Mouse (Mus musculus) lung, postnatal 0 days (tissue): ENCODE measurements around the gene Pum1. TPM values are rescaled to one million over a fixed set of nuclear protein-coding genes. Genes with fewer than 3 reads are reported as not detected.

Experiments
- ATAC-seq: fragments of 200-750 bp; cut with Nextera tagmentation; 2 replicates; pipeline ENCODE4 v1.8.0; 2017; ENCODE audit warnings: moderate library complexity
- DNase-seq: peaks from one replicate; pipeline ENCODE4 v3.0.0-alpha.2; 2016; ENCODE audit warnings: low spot score
- H3K27ac ChIP-seq: fragments of 300-500 bp; sonication (generic); 2 replicates; pipeline ENCODE4 v1.5.1; 2014; ENCODE audit warnings: antibody characterized with exemption, mild to moderate bottlenecking, low read length, mixed read lengths
- H3K27me3 ChIP-seq: fragments of 300-500 bp; sonication (generic); replicated peaks from 2 replicates; pipeline ENCODE4 v1.6.1; 2014; ENCODE audit warnings: low read length, mixed read lengths; ENCODE audit not compliant: insufficient read depth
- H3K36me3 ChIP-seq: fragments of 300-500 bp; sonication (generic); 2 replicates; pipeline ENCODE4 v1.6.1; 2014; ENCODE audit warnings: low read length, mixed read lengths; ENCODE audit not compliant: insufficient read depth
- H3K4me1 ChIP-seq: fragments of 300-500 bp; sonication (generic); 2 replicates; pipeline ENCODE4 v1.6.1; 2014; ENCODE audit warnings: antibody characterized with exemption, low read depth, low read length, mixed read lengths; ENCODE audit not compliant: insufficient read depth
- H3K4me2 ChIP-seq: fragments of 300-500 bp; sonication (generic); replicated peaks from 2 replicates; pipeline ENCODE4 v1.6.1; 2014; ENCODE audit warnings: low read depth, mild to moderate bottlenecking, low read length, moderate library complexity, mixed read lengths
- H3K4me3 ChIP-seq: fragments of 300-500 bp; sonication (generic); 2 replicates; pipeline ENCODE4 v1.5.1; 2014; ENCODE audit warnings: low read depth, low read length
- H3K9ac ChIP-seq: fragments of 300-500 bp; sonication (generic); replicated peaks from 2 replicates; pipeline ENCODE4 v1.6.1; 2014; ENCODE audit warnings: low read depth, mild to moderate bottlenecking
- H3K9me3 ChIP-seq: fragments of 300-500 bp; sonication (generic); 2 replicates; pipeline ENCODE4 v1.6.1; 2016; ENCODE audit warnings: low read length, mixed read lengths
- CTCF ChIP-seq: IDR thresholded peaks from 2 replicates; pipeline ENCODE4 v1.5.1; 2016; ENCODE audit warnings: antibody characterized with exemption, mild to moderate bottlenecking
- EP300 ChIP-seq: IDR thresholded peaks from 2 replicates; pipeline ENCODE4 v1.6.1; 2016; ENCODE audit warnings: antibody characterized with exemption, mild to moderate bottlenecking, control low read depth
- WGBS: fragments of 180-500 bp; shearing (Covaris S2); extraction: QIAGEN DNeasy Blood & Tissue Kit; methylation state at CpG from one replicate; pipeline ENCODE4 v1.1.7; 2014; 5-methylcytosine and 5-hydroxymethylcytosine counted together
- polyA plus RNA-seq: library from polyadenylated mRNA; unstranded; fragments of >200 nt; fragmentation: Nextera tagmentation; extraction: Ambion mirVana; gene quantifications from 2 replicates; pipeline ENCODE4 v1.2.1, GENCODE M21; 2015

Pum1 gene
- polyA plus RNA-seq, 1 experiment from 2014 or later = 37.8 TPM

- no peak overlapping the region for H3K4me3 ChIP-seq
- no peak for TF ChIP-seq CTCF
- no peak for TF ChIP-seq EP300
- no peak; the same call in 1 of the 2 replicates for ATAC-seq
- no peaks in the 10 kb centered on the region for H3K4me1 ChIP-seq
- no peaks in the 10 kb centered on the region for H3K27me3 ChIP-seq
- H3K9me3 ChIP-seq = no peaks in the 10 kb centered on the region
- H3K4me2 ChIP-seq = no peak overlapping the region
- no peak overlapping the region for H3K9ac ChIP-seq
- DNase-seq = peak; percentile 43
- 46% methylated on average over 3 of the region's 3 CpGs for WGBS
- peaks cover 17% of the 10 kb centered on the region for H3K36me3 ChIP-seq
- H3K27ac ChIP-seq = no peak overlapping the region
Measured at GRCm38 (mm10) chr4:130779037-130779436, 115.9 kb downstream of the Pum1 start.

- DNase-seq (no peak), ATAC-seq (no peak)
- Histone ChIP-seq H3K4me2 (no peak overlapping the region), H3K9me3 (no peaks in the 10 kb centered on the region), H3K36me3 (0 out of 2 replicates have a peak, but pooled peaks cover 9% of the 10 kb centered on the region), H3K27me3 (no peaks in the 10 kb centered on the region), H3K4me3 (no peak overlapping the region), H3K27ac (no peak overlapping the region), H3K4me1 (no peaks in the 10 kb centered on the region), H3K9ac (no peak overlapping the region)
- 88% methylated on average over 2 of the region's 2 CpGs for WGBS
- no peak for TF ChIP-seq EP300
- TF ChIP-seq CTCF = no peak
Measured at GRCm38 (mm10) chr4:130782492-130782891, 119.4 kb downstream of the Pum1 start.

- WGBS = 17% methylated on average over 4 of the region's 4 CpGs
- Histone ChIP-seq H3K9me3 (no peaks in the 10 kb centered on the region), H3K36me3 (0 out of 2 replicates have a peak, but pooled peaks cover 6% of the 10 kb centered on the region), H3K4me2 (no peak overlapping the region), H3K4me1 (no peaks in the 10 kb centered on the region), H3K27ac (no peak overlapping the region), H3K9ac (no peak overlapping the region), H3K27me3 (no peaks in the 10 kb centered on the region), H3K4me3 (no peak overlapping the region)
- peak; percentile 77 for TF ChIP-seq CTCF
- TF ChIP-seq EP300 = no peak
- DNase-seq (peak; percentile 69), ATAC-seq (no peak; the same call in 1 of the 2 replicates)
Measured at GRCm38 (mm10) chr4:130784755-130785154, 121.6 kb downstream of the Pum1 start.

GRCm38 (mm10) chr4:130787530-130787929 is 124.4 kb downstream of the Pum1 start:
- Histone ChIP-seq H3K36me3 (no peaks in the 10 kb centered on the region), H3K9me3 (no peaks in the 10 kb centered on the region), H3K4me2 (no peak overlapping the region), H3K4me3 (no peak overlapping the region), H3K4me1 (no peaks in the 10 kb centered on the region), H3K9ac (no peak overlapping the region), H3K27ac (no peak overlapping the region), H3K27me3 (no peaks in the 10 kb centered on the region)
- WGBS = 63% methylated on average over 5 of the region's 5 CpGs
- TF ChIP-seq CTCF = no peak
- TF ChIP-seq EP300 = no peak
- DNase-seq (peak; percentile 18), ATAC-seq (no peak)

- Histone ChIP-seq H3K4me3 (no peak overlapping the region), H3K9ac (no peak overlapping the region), H3K27ac (no peak overlapping the region), H3K27me3 (0 out of 2 replicates have a peak, but pooled peaks cover 5% of the 10 kb centered on the region), H3K9me3 (no peaks in the 10 kb centered on the region), H3K4me2 (no peak overlapping the region), H3K4me1 (peaks cover 4% of the 10 kb centered on the region; the same call in 1 of the 2 replicates), H3K36me3 (no peaks in the 10 kb centered on the region)
- TF ChIP-seq CTCF (peak; percentile 97), EP300 (no peak)
- peak; percentile 90 for DNase-seq
- ATAC-seq = peak; percentile 42
- 13% methylated on average over 6 of the region's 6 CpGs for WGBS
Measured at GRCm38 (mm10) chr4:130790180-130790579, 127.1 kb downstream of the Pum1 start.

- H3K27ac ChIP-seq = no peak overlapping the region
- H3K4me2 ChIP-seq = peak overlapping the region; percentile 97
- WGBS = 8% methylated on average over 14 of the region's 19 CpGs
- ATAC-seq (0 out of 2 replicates have a peak, but pooled peaks have one; percentile 1), DNase-seq (no peak)
- 0 out of 2 replicates have a peak, but pooled peaks cover 5% of the 10 kb centered on the region for H3K27me3 ChIP-seq
- H3K9ac ChIP-seq = no peak overlapping the region
- peak overlapping the region; percentile 69 for H3K4me3 ChIP-seq
- H3K9me3 ChIP-seq = no peaks in the 10 kb centered on the region
- H3K36me3 ChIP-seq = no peaks in the 10 kb centered on the region
- peaks cover 4% of the 10 kb centered on the region; the same call in 1 of the 2 replicates for H3K4me1 ChIP-seq
- TF ChIP-seq EP300 (no peak), CTCF (no peak)
Measured at GRCm38 (mm10) chr4:130791811-130792375, 128.8 kb downstream of the Pum1 start.
